Mouse (Mus musculus): ENCODE measurements at regions not wholly inside any gene's neighbourhood (a gene's known extent, or its start where the extent isn't known, plus 50 kb on each side); places are given as distances from the start of the nearest gene placed in this dataset.

- TF ChIP-seq GABPA (IDR thresholded peaks at IDR 0.05; ENCODE audit: low read depth, low read length) (no peak), SIN3A (IDR thresholded peaks at IDR 0.05; ENCODE audit: low read length) (peak; percentile 57)
- Histone ChIP-seq H3K79me2 (ENCODE audit: control insufficient read depth, insufficient read depth, low read length, poor library complexity) (no peaks in the 10 kb centered on the region), H3K36me3 (ENCODE audit: control insufficient read depth in 1 of 2, insufficient read depth in 2 of 2, low read length in 2 of 2) (no peaks in the 10 kb centered on the region; a peak in 1 of 4 replicates), H3K9ac (ENCODE audit: control insufficient read depth, low read depth, low read length, poor library complexity, severe bottlenecking) (no peak overlapping the region), H3K27me3 (ENCODE audit: control insufficient read depth in 1 of 2, insufficient read depth in 2 of 2, low read length in 2 of 2) (no peaks in the 10 kb centered on the region; a peak in 2 of 4 replicates), H3K9me3 (replicated peaks; ENCODE audit: insufficient read depth, low read length) (no peaks in the 10 kb centered on the region), H3K27ac (ENCODE audit: control insufficient read depth, low read depth, low read length) (no peak overlapping the region), H3K4me3 (ENCODE audit: control insufficient read depth in 1 of 2, insufficient read depth in 1 of 2, low read depth in 2 of 2, low read length in 2 of 2) (no peak overlapping the region), H3K4me1 (ENCODE audit: control insufficient read depth in 1 of 2, insufficient read depth in 2 of 2, low read length in 2 of 2) (peaks cover 0 to 6% of the 10 kb centered on the region in 2 experiments; a peak in 1 of 4 replicates)
- peak; percentile 54 for DNase-seq (ENCODE audit: low read depth, low spot score)
These were observed 66.2 kb upstream of the Ampd3 start for GRCm38 (mm10) chr7:110701681-110702413.

GRCm38 (mm10) chr7:110702414-110702783 is 65.6 kb upstream of the Ampd3 start:
- H3K4me1 ChIP-seq (ENCODE audit: control insufficient read depth in 1 of 2, insufficient read depth in 2 of 2, low read length in 2 of 2) = peaks cover 0 to 11% of the 10 kb centered on the region in 2 experiments; a peak in 2 of 4 replicates
- DNase-seq (ENCODE audit: low read depth, low spot score) = no peak
- H3K79me2 ChIP-seq (ENCODE audit: control insufficient read depth, insufficient read depth, low read length, poor library complexity) = no peaks in the 10 kb centered on the region
- no peaks in the 10 kb centered on the region; a peak in 1 of 4 replicates for H3K36me3 ChIP-seq (ENCODE audit: control insufficient read depth in 1 of 2, insufficient read depth in 2 of 2, low read length in 2 of 2)
- no peak overlapping the region for H3K27ac ChIP-seq (ENCODE audit: control insufficient read depth, low read depth, low read length)
- no peak for TF ChIP-seq USF1 (IDR thresholded peaks at IDR 0.05; ENCODE audit: low read depth, low read length)
- no peak for TF ChIP-seq GATA1 (IDR thresholded peaks at IDR 0.05; ENCODE audit: low read depth, low read length)
- no peak for TF ChIP-seq ZKSCAN1 (IDR thresholded peaks at IDR 0.05; ENCODE audit: low read depth, low read length)
- TF ChIP-seq JUND (IDR thresholded peaks at IDR 0.05; ENCODE audit: low read depth, low read length) = no peak
- TF ChIP-seq RAD21 (IDR thresholded peaks at IDR 0.05; ENCODE audit: low read depth, low read length) = no peak
- TF ChIP-seq MAFK (IDR thresholded peaks at IDR 0.05; ENCODE audit: borderline replicate concordance, low read depth, low read length) = no peak
- H3K9ac ChIP-seq (ENCODE audit: control insufficient read depth, low read depth, low read length, poor library complexity, severe bottlenecking) = no peak overlapping the region
- no peaks in the 10 kb centered on the region; a peak in 2 of 4 replicates for H3K27me3 ChIP-seq (ENCODE audit: control insufficient read depth in 1 of 2, insufficient read depth in 2 of 2, low read length in 2 of 2)
- no peaks in the 10 kb centered on the region for H3K9me3 ChIP-seq (replicated peaks; ENCODE audit: insufficient read depth, low read length)
- no peak overlapping the region for H3K4me3 ChIP-seq (ENCODE audit: control insufficient read depth in 1 of 2, insufficient read depth in 1 of 2, low read depth in 2 of 2, low read length in 2 of 2)

GRCm38 (mm10) chr7:110705311-110706000 is 62.5 kb upstream of the Ampd3 start:
- H3K4me3 ChIP-seq (ENCODE audit: control insufficient read depth in 1 of 2, insufficient read depth in 1 of 2, low read depth in 2 of 2, low read length in 2 of 2) = no peak overlapping the region
- DNase-seq (ENCODE audit: low read depth, low spot score) = no peak
- H3K79me2 ChIP-seq (ENCODE audit: control insufficient read depth, insufficient read depth, low read length, poor library complexity) = no peaks in the 10 kb centered on the region
- no peaks in the 10 kb centered on the region for H3K9me3 ChIP-seq (replicated peaks; ENCODE audit: insufficient read depth, low read length)
- no peaks in the 10 kb centered on the region; a peak in 1 of 4 replicates for H3K27me3 ChIP-seq (ENCODE audit: control insufficient read depth in 1 of 2, insufficient read depth in 2 of 2, low read length in 2 of 2)
- peaks cover 4 to 38% of the 10 kb centered on the region in 2 experiments; a peak in 3 of 4 replicates for H3K4me1 ChIP-seq (ENCODE audit: control insufficient read depth in 1 of 2, insufficient read depth in 2 of 2, low read length in 2 of 2)
- no peak overlapping the region for H3K9ac ChIP-seq (ENCODE audit: control insufficient read depth, low read depth, low read length, poor library complexity, severe bottlenecking)
- H3K36me3 ChIP-seq (ENCODE audit: control insufficient read depth in 1 of 2, insufficient read depth in 2 of 2, low read length in 2 of 2) = peaks cover 0 to 15% of the 10 kb centered on the region in 2 experiments; a peak in 2 of 4 replicates
- H3K27ac ChIP-seq (ENCODE audit: control insufficient read depth, low read depth, low read length) = no peak overlapping the region
- TF ChIP-seq TBP (IDR thresholded peaks at IDR 0.05; ENCODE audit: low read depth, low read length) (no peak), JUND (IDR thresholded peaks at IDR 0.05; ENCODE audit: low read depth, low read length) (no peak), GABPA (IDR thresholded peaks at IDR 0.05; ENCODE audit: low read depth, low read length) (no peak), ETS1 (IDR thresholded peaks at IDR 0.05; ENCODE audit: low read depth, low read length) (no peak), USF2 (IDR thresholded peaks at IDR 0.05; ENCODE audit: borderline replicate concordance in 1 of 2, insufficient read depth in 1 of 2, low read depth in 1 of 2, low read length in 2 of 2) (no peak), SIN3A (IDR thresholded peaks at IDR 0.05; ENCODE audit: low read length) (no peak), POLR2AphosphoS5 (IDR thresholded peaks at IDR 0.05; ENCODE audit: borderline replicate concordance, low read depth, low read length) (no peak), CHD1 (IDR thresholded peaks at IDR 0.05; ENCODE audit: low read depth, low read length) (no peak), ZC3H11A (IDR thresholded peaks at IDR 0.05; ENCODE audit: low read depth, low read length) (no peak), CHD2 (IDR thresholded peaks at IDR 0.05; ENCODE audit: low read length) (no peak), MYC (IDR thresholded peaks at IDR 0.05; ENCODE audit: low read depth, low read length) (no peak), SMC3 (IDR thresholded peaks at IDR 0.05; ENCODE audit: low read depth, low read length) (no peak), ZNF384 (IDR thresholded peaks at IDR 0.05; ENCODE audit: low read depth, low read length) (no peak)
